Mouse (Mus musculus): Measurements from ENCODE around the gene Ergic2.

- TF ChIP-seq CTCF (IDR thresholded peaks at IDR 0.05; ENCODE audit: control insufficient read depth, insufficient read depth, insufficient replicate concordance, low read depth, low read length): no peak
- no peak for TF ChIP-seq POLR2A (IDR thresholded peaks at IDR 0.05; ENCODE audit: control insufficient read depth, low read depth, low read length)
Observed at GRCm38 (mm10) chr6:148257805-148258204, 45.6 kb upstream of the Ergic2 start.

Data from testis, adult 2 months (tissue).